ENCODE assay signal across 7 mouse cellular contexts in the genomic region with DNA sequence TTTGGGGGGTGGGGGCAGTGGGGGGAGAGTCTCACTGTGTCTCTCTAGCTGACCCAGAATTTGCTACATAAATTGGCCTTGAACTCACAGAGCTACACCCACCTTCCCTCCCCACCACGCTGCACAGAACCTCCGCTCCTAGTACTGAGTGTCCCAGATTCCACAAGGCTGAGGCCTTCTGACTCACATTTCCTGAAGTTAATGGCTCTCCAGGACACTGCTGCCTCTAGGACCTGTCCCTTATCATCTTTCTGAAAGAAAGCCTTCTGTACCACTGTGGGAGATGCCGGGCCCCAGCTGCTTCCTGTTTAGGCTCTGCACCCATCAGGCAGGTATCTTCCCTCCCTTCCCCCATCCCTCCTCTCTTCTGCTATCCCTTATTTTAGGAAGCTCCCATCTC. TPM values are rescaled to one million over a fixed set of nuclear protein-coding genes. Genes with fewer than 3 reads are reported as not detected.
DNase-seq lines count a peak whose midpoint lies in the region; ATAC-seq and TF ChIP-seq lines count a peak whose summit lies in the region.

No protein-coding gene starts in this region.

- 19% methylated on average over 3 of the region's 3 CpGs for WGBS in lung, embryonic 14.5 days
- WGBS in lung, adult 2 months, result 11% methylated on average over 3 of the region's 3 CpGs
- 48% methylated on average over 3 of the region's 3 CpGs for WGBS in embryonic facial prominence, embryonic 12.5 days
- WGBS in limb, embryonic 12.5 days, result 58% methylated on average over 3 of the region's 3 CpGs
- 29% methylated on average over 3 of the region's 3 CpGs for WGBS in stomach, postnatal 0 days

- peaks cover 7% of the 10 kb centered on the region for H3K4me1 ChIP-seq in lung, embryonic 14.5 days (ENCODE audit: insufficient read depth)
- H3K4me1 ChIP-seq in lung, adult 2 months (ENCODE audit: control insufficient read depth, insufficient read depth, low read length), result peaks cover 9% of the 10 kb centered on the region
- H3K4me1 ChIP-seq in embryonic facial prominence, embryonic 12.5 days, result peaks cover 32% of the 10 kb centered on the region
- peaks cover 31% of the 10 kb centered on the region for H3K4me1 ChIP-seq in limb, embryonic 12.5 days (replicated peaks)
- peaks cover 13% of the 10 kb centered on the region for H3K4me1 ChIP-seq in stomach, postnatal 0 days (replicated peaks; ENCODE audit: control insufficient read depth, insufficient read depth)

- H3K27me3 ChIP-seq in lung, embryonic 14.5 days (ENCODE audit: insufficient read depth, low read length), result no peaks in the 10 kb centered on the region
- H3K27me3 ChIP-seq in embryonic facial prominence, embryonic 12.5 days, result no peaks in the 10 kb centered on the region
- no peaks in the 10 kb centered on the region for H3K27me3 ChIP-seq in limb, embryonic 12.5 days
- H3K27me3 ChIP-seq in stomach, postnatal 0 days (ENCODE audit: control insufficient read depth, insufficient read depth, low read length), result no peaks in the 10 kb centered on the region

- no peak for TF ChIP-seq EP300 in stomach, postnatal 0 days (optimal IDR thresholded peaks at IDR 0.05)

- H3K4me3 ChIP-seq in lung, embryonic 14.5 days (ENCODE audit: low read depth, low read length), result no peak overlapping the region
- no peak overlapping the region for H3K4me3 ChIP-seq in lung, adult 2 months (replicated peaks; ENCODE audit: extremely low read depth, low read depth, low read length)
- no peak overlapping the region for H3K4me3 ChIP-seq in embryonic facial prominence, embryonic 12.5 days
- peak overlapping the region; percentile 66 for H3K4me3 ChIP-seq in limb, embryonic 12.5 days (replicated peaks)
- H3K4me3 ChIP-seq in stomach, postnatal 0 days (ENCODE audit: low read depth, low read length), result no peak overlapping the region

- H3K9me3 ChIP-seq in lung, embryonic 14.5 days (ENCODE audit: low read depth, low read length), result no peaks in the 10 kb centered on the region
- H3K9me3 ChIP-seq in embryonic facial prominence, embryonic 12.5 days, result no peaks in the 10 kb centered on the region
- H3K9me3 ChIP-seq in limb, embryonic 12.5 days, result no peaks in the 10 kb centered on the region
- no peaks in the 10 kb centered on the region for H3K9me3 ChIP-seq in stomach, postnatal 0 days (ENCODE audit: control insufficient read depth, low read length)

- H3K36me3 ChIP-seq in lung, embryonic 14.5 days (ENCODE audit: insufficient read depth), result peaks cover 20% of the 10 kb centered on the region
- peaks cover 20% of the 10 kb centered on the region for H3K36me3 ChIP-seq in embryonic facial prominence, embryonic 12.5 days
- H3K36me3 ChIP-seq in limb, embryonic 12.5 days, result peaks cover 25% of the 10 kb centered on the region
- peaks cover 2% of the 10 kb centered on the region for H3K36me3 ChIP-seq in stomach, postnatal 0 days (ENCODE audit: control insufficient read depth, insufficient read depth, low read length)

- DNase-seq in lung, embryonic 14.5 days, result no peak
- no peak for DNase-seq in lung, adult 2 months
- no peak for DNase-seq in stomach, postnatal 0 days (ENCODE audit: low spot score)
- DNase-seq in urinary bladder, postnatal 36 days (ENCODE audit: low spot score in 2 of 2), result no peak
- no peak for DNase-seq in urinary bladder, postnatal 4 days (ENCODE audit: low spot score in 2 of 2)

- peak overlapping the region; percentile 79 for H3K4me2 ChIP-seq in lung, embryonic 14.5 days
- H3K4me2 ChIP-seq in embryonic facial prominence, embryonic 12.5 days (replicated peaks), result peak overlapping the region; percentile 80
- peak overlapping the region; percentile 72 for H3K4me2 ChIP-seq in limb, embryonic 12.5 days
- H3K4me2 ChIP-seq in stomach, postnatal 0 days (replicated peaks; ENCODE audit: low read depth), result peak overlapping the region; percentile 91; the same call in 1 of the 2 replicates

- no peak for TF ChIP-seq CTCF in lung, embryonic 14.5 days (IDR thresholded peaks at IDR 0.05; ENCODE audit: low read depth)
- no peak for TF ChIP-seq CTCF in lung, adult 2 months (IDR thresholded peaks at IDR 0.05; ENCODE audit: insufficient read depth, low read length)
- TF ChIP-seq CTCF in stomach, postnatal 0 days (IDR thresholded peaks at IDR 0.05; ENCODE audit: low read depth), result no peak

- TF ChIP-seq POLR2A in lung, adult 2 months (IDR thresholded peaks at IDR 0.05; ENCODE audit: borderline replicate concordance, extremely low read depth, low read depth, low read length), result no peak

- H3K9ac ChIP-seq in lung, embryonic 14.5 days, result 0 out of 2 replicates have a peak overlapping the region, but pooled peaks have one; percentile 6
- no peak overlapping the region for H3K9ac ChIP-seq in embryonic facial prominence, embryonic 12.5 days
- H3K9ac ChIP-seq in limb, embryonic 12.5 days (replicated peaks), result peak overlapping the region; percentile 66; the same call in 1 of the 2 replicates
- H3K9ac ChIP-seq in stomach, postnatal 0 days (ENCODE audit: low read length), result no peak overlapping the region

- peak overlapping the region; percentile 32 for H3K27ac ChIP-seq in lung, embryonic 14.5 days (ENCODE audit: low read depth)
- H3K27ac ChIP-seq in embryonic facial prominence, embryonic 12.5 days, result 0 out of 2 replicates have a peak overlapping the region, but pooled peaks have one; percentile 30
- H3K27ac ChIP-seq in limb, embryonic 12.5 days, result no peak overlapping the region
- peak overlapping the region; percentile 76 for H3K27ac ChIP-seq in stomach, postnatal 0 days (replicated peaks)

- 0 out of 2 replicates have a peak, but pooled peaks have one; percentile 2 for ATAC-seq in lung, embryonic 14.5 days (ENCODE audit: insufficient read depth)
- ATAC-seq in embryonic facial prominence, embryonic 12.5 days (ENCODE audit: insufficient number of reproducible peaks, insufficient read depth, low FRiP score, low TSS enrichment), result no peak
- no peak for ATAC-seq in limb, embryonic 12.5 days (ENCODE audit: insufficient number of reproducible peaks, insufficient read depth, low FRiP score, low TSS enrichment, low read depth)
- peak; percentile 19; the same call in 1 of the 2 replicates for ATAC-seq in stomach, postnatal 0 days (ENCODE audit: low FRiP score, low TSS enrichment)

RNA-seq across cellular contexts. Expression of gene Gm49661, which starts 2.6 kb away (rescaled TPM):
- not detected in 2 replicates for polyA plus RNA-seq in lung, embryonic 14.5 days (2014; fragmentation: Nextera tagmentation; extraction: Ambion mirVana)
- not detected in 2 replicates for polyA plus RNA-seq in lung, adult 2 months (2012; rRNA removed)
- polyA plus RNA-seq in embryonic facial prominence, embryonic 12.5 days (2016; fragmentation: Nextera tagmentation; extraction: Ambion mirVana), result not detected in 2 replicates
- polyA plus RNA-seq in limb, embryonic 12.5 days (2016; fragmentation: Nextera tagmentation; extraction: Ambion mirVana), result not detected in 2 replicates
- polyA plus RNA-seq in stomach, postnatal 0 days (2015; fragmentation: Nextera tagmentation; extraction: Ambion mirVana), result not detected in 2 replicates

RNA-seq across cellular contexts. Expression of gene Prdx2, which starts 2.8 kb away (rescaled TPM):
- polyA plus RNA-seq in lung, embryonic 14.5 days (2014; fragmentation: Nextera tagmentation; extraction: Ambion mirVana), result 819 and 843 TPM in 2 replicates
- polyA plus RNA-seq in lung, adult 2 months (2012; rRNA removed), result 93.2 and 117 TPM in 2 replicates
- polyA plus RNA-seq in embryonic facial prominence, embryonic 12.5 days (2016; fragmentation: Nextera tagmentation; extraction: Ambion mirVana), result 1,038 and 1,130 TPM in 2 replicates
- 1,079 and 1,120 TPM in 2 replicates for polyA plus RNA-seq in limb, embryonic 12.5 days (2016; fragmentation: Nextera tagmentation; extraction: Ambion mirVana)
- 370 and 376 TPM in 2 replicates for polyA plus RNA-seq in stomach, postnatal 0 days (2015; fragmentation: Nextera tagmentation; extraction: Ambion mirVana)

RNA-seq across cellular contexts. Expression of gene Rnaseh2a, which starts 3.0 kb away (rescaled TPM):
- 117 and 121 TPM in 2 replicates for polyA plus RNA-seq in lung, embryonic 14.5 days (2014; fragmentation: Nextera tagmentation; extraction: Ambion mirVana)
- 27.4 and 30.4 TPM in 2 replicates for polyA plus RNA-seq in lung, adult 2 months (2012; rRNA removed)
- 104 and 115 TPM in 2 replicates for polyA plus RNA-seq in embryonic facial prominence, embryonic 12.5 days (2016; fragmentation: Nextera tagmentation; extraction: Ambion mirVana)
- polyA plus RNA-seq in limb, embryonic 12.5 days (2016; fragmentation: Nextera tagmentation; extraction: Ambion mirVana), result 105 and 122 TPM in 2 replicates
- 79.4 and 80.1 TPM in 2 replicates for polyA plus RNA-seq in stomach, postnatal 0 days (2015; fragmentation: Nextera tagmentation; extraction: Ambion mirVana)

RNA-seq across cellular contexts. Expression of gene Junb, which starts 11.9 kb away (rescaled TPM):
- 12.8 and 15.4 TPM in 2 replicates for polyA plus RNA-seq in lung, embryonic 14.5 days (2014; fragmentation: Nextera tagmentation; extraction: Ambion mirVana)
- polyA plus RNA-seq in lung, adult 2 months (2012; rRNA removed), result 80.8 and 125 TPM in 2 replicates
- polyA plus RNA-seq in embryonic facial prominence, embryonic 12.5 days (2016; fragmentation: Nextera tagmentation; extraction: Ambion mirVana), result 8.0 and 9.0 TPM in 2 replicates
- 7.6 and 10.5 TPM in 2 replicates for polyA plus RNA-seq in limb, embryonic 12.5 days (2016; fragmentation: Nextera tagmentation; extraction: Ambion mirVana)
- 88.5 and 95.9 TPM in 2 replicates for polyA plus RNA-seq in stomach, postnatal 0 days (2015; fragmentation: Nextera tagmentation; extraction: Ambion mirVana)

RNA-seq across cellular contexts. Expression of gene Rtbdn, which starts 19.8 kb away (rescaled TPM):
- polyA plus RNA-seq in lung, embryonic 14.5 days (2014; fragmentation: Nextera tagmentation; extraction: Ambion mirVana), result not detected in 2 replicates
- polyA plus RNA-seq in lung, adult 2 months (2012; rRNA removed), result not detected in 2 replicates
- polyA plus RNA-seq in embryonic facial prominence, embryonic 12.5 days (2016; fragmentation: Nextera tagmentation; extraction: Ambion mirVana), result 0.50 and 0.52 TPM in 2 replicates
- polyA plus RNA-seq in limb, embryonic 12.5 days (2016; fragmentation: Nextera tagmentation; extraction: Ambion mirVana), result 0.34 and 0.58 TPM in 2 replicates
- polyA plus RNA-seq in stomach, postnatal 0 days (2015; fragmentation: Nextera tagmentation; extraction: Ambion mirVana), result 0.05 and 0.13 TPM in 2 replicates

Comparison
In these comparisons a context has a peak if more than half of its experiments do, and no peak if none do; other contexts are left out.
1. ATAC-seq: peak in lung, embryonic 14.5 days (single experiment) and stomach, postnatal 0 days (single experiment); none in embryonic facial prominence, embryonic 12.5 days (single experiment) and limb, embryonic 12.5 days (single experiment).
2. H3K9ac ChIP-seq: peak in lung, embryonic 14.5 days (single experiment) and limb, embryonic 12.5 days (single experiment); none in embryonic facial prominence, embryonic 12.5 days (single experiment) and stomach, postnatal 0 days (single experiment).
3. Peak in every context shown above with its lines, with median percentiles within 50 percentile points of each other: H3K4me2 ChIP-seq.